Mouse (Mus musculus) monocyte, adult 5-6 weeks (primary cell): ENCODE measurements around the gene Phpt1. TPM values are rescaled to one million over a fixed set of nuclear protein-coding genes. Genes with fewer than 3 reads are reported as not detected.
A peak's percentile ranks its signal among the peaks of the same experiment; 100 is the strongest.

Experiments used
- ATAC-seq: fragments of 153-309, 156-312 bp; replicated peaks from 2 replicates; pipeline ENCODE4 v1.8.0; 2017; ENCODE audit warnings: mild to moderate bottlenecking; ENCODE audit not compliant: low TSS enrichment, insufficient number of reproducible peaks, severe bottlenecking, poor library complexity, low FRiP score
- total RNA-seq: library from RNA; stranded (forward); fragments of 200-1000, 200-491, 200-594 nt; gene quantifications from 3 replicates; pipeline ENCODE4 v1.2.3, GENCODE M21; 2017

Phpt1 gene
- 0.67 to 1.9 TPM (median 1.1 TPM) in 3 replicates for total RNA-seq

DNA sequence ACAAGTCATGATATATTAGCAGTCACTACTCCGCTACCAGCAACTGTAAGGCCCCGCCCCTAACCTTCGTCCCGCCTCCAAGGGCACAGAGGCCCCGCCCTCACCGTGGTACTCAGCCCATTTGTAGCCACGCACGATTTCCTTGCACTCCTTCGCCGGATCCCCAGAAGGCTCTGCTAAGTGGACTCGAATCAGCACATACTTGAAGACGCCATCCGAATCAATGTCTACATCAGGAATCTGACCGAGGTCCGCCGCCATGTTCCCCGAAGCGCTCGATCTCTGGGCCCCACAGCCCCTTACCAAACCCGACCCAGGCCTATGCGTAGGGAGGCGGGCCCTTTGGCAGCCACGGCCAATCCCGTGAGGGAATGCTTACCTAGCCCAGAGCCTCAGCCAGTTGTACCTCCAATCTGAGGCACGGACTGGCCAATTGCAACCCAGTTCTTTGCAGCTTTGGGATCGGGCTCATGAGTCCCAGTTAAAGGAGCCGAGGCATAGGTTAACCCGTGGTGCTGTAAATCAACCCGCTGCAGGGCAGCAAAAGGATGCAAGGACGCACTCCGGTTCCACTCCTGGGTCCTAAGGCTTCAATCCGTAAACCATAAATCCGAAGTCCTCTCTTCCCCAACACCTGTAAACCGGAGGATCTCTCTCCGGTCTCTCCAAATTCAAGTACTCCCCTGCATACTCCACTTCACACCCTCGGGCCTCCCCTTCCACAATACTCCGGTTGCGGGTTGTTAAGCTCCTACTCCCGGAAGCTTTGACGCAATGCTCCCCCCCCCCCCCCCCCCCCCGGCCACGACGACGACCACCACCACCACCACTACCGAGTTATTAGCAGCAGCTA, at the start of gene Phpt1, which contains the start of gene Mamdc4:
Gene Phpt1 (minus strand): TSS at position 646 of the 853 bp plus-strand sequence.
Gene Mamdc4 (minus strand): TSS at position 267 of the 853 bp plus-strand sequence.
- peak; percentile 91 for ATAC-seq

GRCm38 (mm10) chr2:25621229-25622200, 46.5 kb upstream of the Phpt1 start, which contains the start of gene Tmem141:
TSS of gene Tmem141 (minus strand) at chr2:25622005.
- ATAC-seq = peak; percentile 80

DNA sequence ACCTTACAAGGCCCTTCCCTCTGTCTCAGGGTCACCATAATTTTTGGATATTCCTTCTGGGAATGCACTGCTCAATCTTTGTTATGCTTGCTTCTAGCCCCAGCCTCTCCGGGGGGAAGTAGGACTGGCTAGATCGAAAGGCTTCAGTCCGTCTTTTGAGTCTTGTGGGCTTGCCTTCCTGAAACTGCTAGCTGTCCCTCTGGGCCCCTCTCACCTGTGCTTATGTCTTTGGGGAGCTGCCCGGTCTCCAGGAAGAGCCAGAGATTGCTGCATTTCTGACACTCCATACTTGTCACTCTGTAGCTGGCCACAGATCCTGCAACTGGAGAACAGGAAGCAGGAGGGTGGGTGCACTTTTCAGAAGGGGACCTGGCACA, 45.8 kb upstream of the Phpt1 start:
- no peak for ATAC-seq

DNA sequence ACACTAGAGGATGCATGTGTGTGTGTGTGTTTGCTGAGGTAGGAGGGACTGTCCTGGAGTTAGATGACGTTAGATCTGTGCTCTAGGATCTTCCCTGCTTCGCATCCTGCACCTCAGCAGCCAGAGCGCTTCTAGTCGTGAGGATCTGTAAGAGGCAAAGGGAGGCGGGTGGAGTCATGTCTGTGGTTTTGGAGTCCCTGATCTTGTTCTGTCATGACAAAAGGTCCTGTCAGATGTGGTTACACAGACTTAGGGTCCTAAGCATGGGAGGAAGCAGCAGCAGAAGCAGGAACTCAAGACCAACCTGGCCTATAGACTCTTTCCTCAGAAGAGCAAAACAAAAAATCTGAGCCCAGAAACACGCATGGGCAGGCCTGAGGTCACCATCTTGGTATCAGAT, 45.4 kb upstream of the Phpt1 start:
- no peak for ATAC-seq

- ATAC-seq = no peak
Observed at GRCm38 (mm10) chr2:25617578-25617977, 42.6 kb upstream of the Phpt1 start, which contains the start of gene Ccdc183. TSS of gene Ccdc183 (minus strand) at chr2:25617678.

DNA sequence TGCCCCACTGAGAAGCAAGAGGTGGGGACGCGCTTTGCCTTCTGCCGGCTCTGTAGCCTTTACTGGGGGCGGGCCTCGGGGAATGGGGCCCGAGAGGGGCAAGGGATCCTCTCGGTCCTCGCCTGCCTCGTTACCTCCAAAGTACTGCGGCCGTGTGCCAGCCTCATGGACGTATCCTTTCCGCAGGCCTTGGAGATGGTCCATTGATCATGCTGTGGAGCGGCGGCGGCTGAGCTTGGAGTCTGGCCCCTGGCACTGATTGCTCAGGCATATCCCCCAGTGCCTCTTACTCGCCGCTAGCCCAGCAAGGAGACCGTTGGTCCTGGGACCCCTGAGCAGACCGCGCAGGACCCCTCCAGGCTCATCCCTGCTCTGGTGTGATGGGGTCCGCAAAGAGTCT, 41.4 kb upstream of the Phpt1 start:
- no peak for ATAC-seq

DNA sequence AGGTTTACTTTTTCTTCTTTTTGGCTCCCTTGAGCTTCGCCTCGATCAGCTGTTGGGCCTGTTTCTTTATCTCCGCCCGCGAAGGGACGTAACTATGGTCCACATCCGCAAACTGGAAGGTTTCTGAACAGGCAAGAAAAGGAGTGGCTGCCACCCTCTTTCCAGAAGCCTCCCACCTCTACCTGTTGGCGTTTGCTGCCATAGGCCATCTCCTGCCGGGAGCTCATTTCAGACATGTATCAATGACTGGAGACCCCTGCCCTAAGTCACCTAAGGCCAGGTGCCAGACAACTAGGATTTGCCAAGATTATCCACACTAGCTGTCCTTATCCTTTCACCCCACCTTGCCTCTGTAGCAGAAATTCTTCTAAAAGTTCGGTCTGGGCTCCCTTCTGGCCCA, 33.6 kb upstream of the Phpt1 start:
- ATAC-seq = peak; percentile 14; the same call in 1 of the 2 replicates

DNA sequence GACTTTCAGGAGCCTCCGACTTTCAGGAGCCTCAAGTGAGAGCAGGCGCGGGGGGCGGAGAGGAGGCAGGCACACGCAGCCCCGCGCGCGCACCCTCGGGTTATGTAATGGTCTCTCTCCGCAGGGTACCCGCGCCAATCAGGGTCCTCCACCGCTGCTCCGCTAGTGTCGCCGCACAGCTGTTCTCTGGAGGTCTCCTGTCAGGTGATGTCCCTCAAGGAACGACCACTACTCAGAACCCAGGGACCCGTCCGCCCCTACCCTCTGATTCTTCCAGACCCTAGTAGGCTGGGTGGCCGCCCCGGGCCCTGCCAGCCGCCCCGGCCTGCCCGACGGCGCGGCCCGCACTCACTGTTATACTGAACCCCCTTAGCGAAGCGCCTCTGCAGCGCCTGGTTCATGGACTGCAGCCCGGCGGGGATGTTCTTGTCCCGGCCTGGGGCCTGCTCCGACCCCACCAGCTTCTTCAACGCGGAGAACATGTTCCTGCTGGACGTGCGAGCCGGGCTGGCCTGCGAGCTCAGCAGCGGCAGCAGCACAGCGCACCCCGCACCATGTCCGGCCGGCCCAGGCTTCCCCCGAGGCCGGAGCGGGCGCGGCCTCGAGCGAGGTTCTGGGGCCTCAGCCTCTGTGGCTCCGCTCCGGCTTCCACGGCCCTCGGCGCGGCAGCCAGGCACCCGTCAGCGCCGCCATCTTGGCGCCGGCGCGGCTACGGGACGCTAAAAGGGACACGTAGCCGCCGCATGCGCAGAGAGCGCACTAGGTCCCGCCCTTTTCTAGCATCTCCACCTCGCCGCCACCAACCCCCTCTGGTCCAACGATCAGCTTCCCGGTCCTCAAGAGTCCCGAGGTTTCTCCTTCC, 33.0 kb upstream of the Phpt1 start, which contains the start of gene Rabl6:
Gene Rabl6 (minus strand): TSS at position 761 of the 862 bp plus-strand sequence.
- ATAC-seq = peak; percentile 85

DNA sequence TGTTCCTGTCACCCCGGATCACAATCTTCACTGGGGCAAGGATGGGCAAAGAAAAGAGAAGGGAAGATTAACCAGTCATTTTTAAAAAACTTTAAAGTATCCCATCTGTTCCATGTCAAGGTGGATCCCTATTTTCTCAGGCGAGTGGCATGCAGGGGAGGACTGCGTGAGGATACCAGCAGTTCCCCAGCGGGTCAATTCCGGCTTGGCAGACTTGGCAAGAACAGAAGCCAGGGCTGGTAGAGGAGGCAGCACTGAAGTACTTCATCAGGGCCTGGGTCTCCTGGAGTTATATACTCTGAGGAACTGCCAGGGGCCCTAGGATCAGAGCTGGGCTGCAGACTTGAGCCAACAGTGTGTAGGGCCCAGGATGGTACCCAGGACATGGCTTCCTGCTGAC, 27.5 kb upstream of the Phpt1 start:
- no peak for ATAC-seq

GRCm38 (mm10) chr2:25600037-25600436, 25.0 kb upstream of the Phpt1 start:
- ATAC-seq = no peak

- ATAC-seq = no peak
Observed at GRCm38 (mm10) chr2:25598749-25599148, 23.7 kb upstream of the Phpt1 start.

DNA sequence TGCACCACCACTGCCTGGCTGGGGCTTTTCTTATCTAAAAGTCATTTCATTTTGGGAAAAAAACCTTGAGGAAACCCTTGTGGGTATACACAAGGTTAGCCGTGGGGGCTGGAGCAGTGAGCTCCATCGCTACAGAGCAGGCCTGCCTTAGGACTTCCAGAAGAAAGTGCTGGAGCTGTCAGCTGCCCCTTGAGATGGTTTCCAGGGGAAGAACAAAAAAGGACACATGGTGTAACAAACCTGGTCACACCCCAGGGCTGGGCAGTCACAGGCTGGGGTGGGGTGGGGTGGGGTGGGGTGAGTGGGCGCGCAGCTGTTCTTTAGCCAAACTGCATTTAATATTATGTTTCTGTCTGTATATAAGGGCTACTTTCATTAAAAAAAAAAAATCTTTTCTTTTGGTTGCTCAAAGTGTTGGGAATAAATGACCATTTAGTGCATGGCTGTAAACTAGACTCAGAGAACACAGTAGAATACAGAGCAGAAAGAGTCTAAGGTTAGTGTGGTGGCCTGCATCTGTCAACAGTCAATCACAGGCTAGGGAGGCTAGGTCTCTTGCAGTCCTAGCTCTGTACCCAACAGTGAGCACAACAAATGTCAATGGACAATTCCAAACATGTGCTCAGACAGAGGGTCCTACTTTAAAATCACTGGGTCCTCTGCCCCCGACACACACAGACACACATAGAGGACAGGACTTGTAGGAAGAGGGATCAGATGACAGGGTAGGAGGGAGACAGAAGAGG, 21.9 kb upstream of the Phpt1 start:
- no peak for ATAC-seq

GRCm38 (mm10) chr2:25591863-25592262, 16.8 kb upstream of the Phpt1 start:
- no peak for ATAC-seq

DNA sequence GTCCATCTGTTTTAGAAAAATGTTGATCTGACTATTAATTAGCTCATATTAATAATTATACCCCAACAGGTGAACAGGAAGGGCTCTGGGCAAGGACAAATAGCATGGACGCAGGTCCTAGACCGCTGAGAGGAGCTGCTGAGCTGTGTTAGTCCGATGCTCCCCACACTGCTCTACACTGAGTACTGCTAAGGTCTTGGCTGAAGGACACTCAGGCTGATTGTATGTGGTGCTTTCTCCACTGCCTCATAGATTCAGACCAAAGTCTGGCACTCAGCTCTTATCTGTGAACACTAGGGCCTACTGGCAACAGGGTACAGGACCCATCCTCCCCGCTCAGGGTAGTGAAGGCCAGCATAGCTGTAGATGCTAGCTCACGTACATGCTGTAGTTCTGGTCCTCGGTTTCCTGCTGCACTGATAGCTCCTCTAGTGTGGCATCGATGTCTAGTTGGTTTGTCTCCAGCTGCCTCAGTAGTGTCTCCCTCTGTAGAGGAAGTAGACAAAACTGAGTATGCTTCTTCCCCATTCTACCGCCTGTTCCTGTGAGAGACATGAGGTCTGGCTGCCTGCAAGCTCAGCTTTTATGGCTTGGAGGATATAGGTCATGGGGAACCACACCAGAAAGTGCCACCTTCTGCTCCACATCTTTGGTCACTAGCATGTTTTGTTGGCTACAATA, 13.3 kb upstream of the Phpt1 start:
- no peak for ATAC-seq

DNA sequence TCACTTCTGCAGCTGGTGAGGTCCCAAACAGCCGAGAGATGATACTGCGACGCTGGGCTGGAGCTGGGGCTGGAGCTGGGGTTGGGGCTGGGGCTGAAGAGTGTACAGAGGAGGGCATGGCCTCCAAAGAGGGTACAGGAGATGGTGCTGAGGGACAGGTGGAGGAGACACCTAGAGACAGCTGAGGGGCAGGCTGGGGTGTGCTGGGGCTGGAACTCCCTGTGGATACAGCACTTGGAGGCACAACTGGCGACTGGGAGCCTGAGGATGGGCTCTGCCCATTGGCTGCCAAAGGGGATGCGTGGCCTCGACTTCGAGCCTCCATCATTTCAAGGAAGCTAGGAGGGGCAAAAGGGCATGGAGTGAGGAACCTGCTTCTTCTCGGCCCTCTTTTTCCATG, 12.3 kb upstream of the Phpt1 start:
- no peak for ATAC-seq

- no peak for ATAC-seq
Observed at GRCm38 (mm10) chr2:25585601-25586000, 10.6 kb upstream of the Phpt1 start.

- no peak for ATAC-seq
Observed at GRCm38 (mm10) chr2:25584856-25585255, 9.8 kb upstream of the Phpt1 start.
